Mouse (Mus musculus): ENCODE results near the gene Pxn.

GRCm38 (mm10) chr5:115547421-115547820 lies 40.9 kb downstream of the Pxn start:
- no peak for TF ChIP-seq POLR2A (IDR thresholded peaks at IDR 0.05; ENCODE audit: low read depth, low read length)
- TF ChIP-seq CTCF (IDR thresholded peaks at IDR 0.05; ENCODE audit: extremely low read depth, insufficient read length, insufficient replicate concordance, low read depth, low read length): no peak
